Mouse (Mus musculus) testis, adult 2 months (tissue): Measurements from ENCODE around the gene Aven.

Experiments used
- CTCF ChIP-seq: fragments of 200-500 bp; IDR thresholded peaks from 2 replicates; pipeline ENCODE4 v1.5.1; 2012; ENCODE audit warnings: low read depth, mild to moderate bottlenecking, inconsistent platforms, low read length, moderate library complexity; ENCODE audit not compliant: control insufficient read depth, insufficient read depth, insufficient replicate concordance
- POLR2A ChIP-seq: fragments of 200-500 bp; IDR thresholded peaks from 2 replicates; pipeline ENCODE4 v1.6.1; 2012; ENCODE audit warnings: low read depth, mild to moderate bottlenecking, inconsistent platforms, low read length, moderate library complexity; ENCODE audit not compliant: control insufficient read depth

DNA sequence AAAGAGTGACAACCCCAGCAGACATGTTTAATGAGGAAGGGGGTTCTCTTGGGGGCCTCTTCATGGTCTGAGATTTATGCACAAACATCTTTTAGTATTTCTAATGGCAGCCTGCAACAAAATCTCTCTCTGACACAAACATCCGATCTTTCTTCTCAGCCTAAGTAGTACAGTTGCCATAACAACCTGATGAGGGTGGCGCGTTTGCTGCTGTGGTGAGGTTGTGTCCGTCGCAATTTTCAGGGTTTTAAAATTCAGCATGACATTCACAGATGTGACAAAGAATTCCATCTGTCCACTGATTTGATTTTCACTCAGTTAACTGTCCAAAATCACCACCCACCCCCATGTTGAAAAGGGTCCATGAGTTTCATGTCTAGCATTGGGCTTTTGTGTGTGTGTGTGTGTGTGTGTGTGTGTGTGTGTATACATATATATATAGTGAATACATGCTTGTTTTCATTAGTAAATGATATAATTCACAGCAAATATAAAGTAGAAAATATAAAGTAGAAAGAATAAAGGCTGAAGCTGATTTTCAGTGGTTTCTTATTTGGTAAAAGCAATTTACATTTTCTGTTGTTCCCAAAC is 49.0 kb downstream of the Aven start:
- TF ChIP-seq POLR2A, result no peak
- no peak for TF ChIP-seq CTCF
